9 mouse cellular contexts compared by ENCODE assay signal in the genomic region with DNA sequence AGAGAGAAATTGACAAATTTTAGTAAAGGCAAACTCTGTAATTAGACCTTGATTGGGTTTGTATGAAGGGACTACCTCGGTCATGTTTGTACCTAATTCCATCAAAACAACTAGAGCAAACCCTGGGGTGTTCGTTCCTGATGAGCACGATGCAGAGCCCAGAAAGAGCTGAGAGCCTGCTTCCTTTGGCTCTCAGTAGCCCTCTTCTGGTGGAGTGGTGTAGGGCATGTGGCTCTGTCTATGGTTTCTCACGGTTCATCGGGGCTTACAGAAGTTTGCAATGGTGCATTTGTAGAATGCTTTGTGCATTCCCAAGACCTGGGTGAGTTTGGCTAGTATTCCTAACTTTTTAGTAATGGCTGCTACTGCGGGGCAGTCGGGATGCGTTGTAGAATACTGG. TPM values are rescaled to one million over a fixed set of nuclear protein-coding genes. Genes with fewer than 3 reads are reported as not detected.
DNase-seq lines count a peak whose midpoint lies in the region; ATAC-seq and TF ChIP-seq lines count a peak whose summit lies in the region.
"Had no signal": no experiment of that assay in that cellular context is flagged by ENCODE, and none has a peak within 500 bp of the region (broad histone marks: within the 10 kb centered on the region; RNA-seq: fewer than 3 reads in every experiment).

No protein-coding gene starts in this region.

- H3K9me3 ChIP-seq in kidney, postnatal 0 days (replicated peaks; ENCODE audit: low read length): no peaks in the 10 kb centered on the region
- H3K9me3 ChIP-seq: embryonic facial prominence, embryonic 12.5 days had no signal

- WGBS in kidney, postnatal 0 days: 73% methylated on average over 8 of the region's 8 CpGs

- DNase-seq in kidney, postnatal 0 days (ENCODE audit: low spot score): peak; percentile 49
- no peak for DNase-seq in kidney, adult 18-20 months
- DNase-seq in 3T3-L1 (ENCODE audit: low read depth, low spot score) (peak; percentile 54), A20 (ENCODE audit: low read depth, low spot score) (peak; percentile 31)
- DNase-seq in splenic B cell, adult 2 months (ENCODE audit: low read depth, low spot score): peak; percentile 39
- DNase-seq in adrenal gland, adult 18-20 months (ENCODE audit: low spot score in 2 of 2): no peak
- DNase-seq in yolk sac, embryonic 10.5 days (ENCODE audit: low spot score): no peak

- H3K4me2 ChIP-seq in kidney, postnatal 0 days (ENCODE audit: low read length): no peak overlapping the region
- H3K4me2 ChIP-seq: embryonic facial prominence, embryonic 12.5 days had no signal

- H3K4me1 ChIP-seq in kidney, postnatal 0 days (replicated peaks; ENCODE audit: insufficient read depth, low read length): no peaks in the 10 kb centered on the region
- H3K4me1 ChIP-seq: embryonic facial prominence, embryonic 12.5 days had no signal

- H3K27ac ChIP-seq in kidney, postnatal 0 days: no peak overlapping the region
- H3K27ac ChIP-seq: embryonic facial prominence, embryonic 12.5 days had no signal

- peak; percentile 64 for TF ChIP-seq CTCF in kidney, postnatal 0 days (IDR thresholded peaks at IDR 0.05; ENCODE audit: low read depth)

- no peak overlapping the region for H3K9ac ChIP-seq in kidney, postnatal 0 days (ENCODE audit: low read depth, low read length)
- H3K9ac ChIP-seq: embryonic facial prominence, embryonic 12.5 days had no signal

- ATAC-seq in kidney, postnatal 0 days (replicated peaks; ENCODE audit: low FRiP score, low read depth): no peak
- ATAC-seq in frontal cortex, adult (ENCODE audit: low TSS enrichment): peak; percentile 91

- no peak overlapping the region for H3K4me3 ChIP-seq in kidney, postnatal 0 days (replicated peaks; ENCODE audit: low read depth, low read length)
- H3K4me3 ChIP-seq: embryonic facial prominence, embryonic 12.5 days had no signal

- H3K27me3 ChIP-seq in kidney, postnatal 0 days (ENCODE audit: insufficient read depth, low read length): no peaks in the 10 kb centered on the region
- no peaks in the 10 kb centered on the region for H3K27me3 ChIP-seq in splenic B cell, adult 2 months (ENCODE audit: control insufficient read depth, insufficient read depth, low read length, poor library complexity, severe bottlenecking)
- H3K27me3 ChIP-seq: embryonic facial prominence, embryonic 12.5 days had no signal

- H3K36me3 ChIP-seq in kidney, postnatal 0 days (ENCODE audit: insufficient read depth, low read length): peaks cover 52% of the 10 kb centered on the region
- peaks cover 22% of the 10 kb centered on the region for H3K36me3 ChIP-seq in splenic B cell, adult 2 months (ENCODE audit: control insufficient read depth, insufficient read depth, low read length, poor library complexity, severe bottlenecking)

RNA-seq across cellular contexts. Expression of a gene that starts 8.5 kb away (rescaled TPM):
- 103 and 105 TPM in 2 replicates for polyA plus RNA-seq in kidney, postnatal 0 days (2015; fragmentation: Nextera tagmentation; extraction: Ambion mirVana)
- total RNA-seq in adrenal gland, adult 18-20 months (2021): 10 to 100 TPM; 60.3 to 66.3 TPM

RNA-seq across cellular contexts. Expression of a gene that starts 19.5 kb away (rescaled TPM):
- polyA plus RNA-seq in kidney, postnatal 0 days (2015; fragmentation: Nextera tagmentation; extraction: Ambion mirVana): not detected in 2 replicates
- total RNA-seq in adrenal gland, adult 18-20 months (2021): not detected
- polyA plus RNA-seq: embryonic facial prominence, embryonic 12.5 days had no signal

RNA-seq across cellular contexts. Expression of a gene that starts 20.1 kb away (rescaled TPM):
- polyA plus RNA-seq in kidney, postnatal 0 days (2015; fragmentation: Nextera tagmentation; extraction: Ambion mirVana): 0.15 and 0.29 TPM in 2 replicates
- under 1 TPM; 0.29 to 0.80 TPM for total RNA-seq in adrenal gland, adult 18-20 months (2021)

Comparison
In these comparisons a context has a peak if more than half of its experiments do, and no peak if none do; other contexts are left out.
1. DNase-seq: peak in kidney, postnatal 0 days (single experiment), 3T3-L1 (single experiment), A20 (single experiment) and splenic B cell, adult 2 months (single experiment); none in kidney, adult 18-20 months (single experiment), adrenal gland, adult 18-20 months (0 of 2) and yolk sac, embryonic 10.5 days (single experiment).